Mouse (Mus musculus) intestine, embryonic 15.5 days (tissue): Measurements from ENCODE around the gene Dis3l. TPM values are rescaled to one million over a fixed set of nuclear protein-coding genes. Genes with fewer than 3 reads are reported as not detected.

Experiments used
- ATAC-seq: fragments of 200-750 bp; cut with Nextera tagmentation; 2 replicates; pipeline ENCODE4 v1.8.0; 2017; ENCODE audit warnings: moderate TSS enrichment, moderate library complexity
- H3K27ac ChIP-seq: fragments of 300-500 bp; sonication (generic); 2 replicates; pipeline ENCODE4 v1.5.1; 2015; ENCODE audit warnings: mild to moderate bottlenecking, inconsistent platforms
- H3K27me3 ChIP-seq: fragments of 300-500 bp; sonication (generic); replicated peaks from 2 replicates; pipeline ENCODE4 v1.6.1; 2015; ENCODE audit warnings: inconsistent platforms
- H3K36me3 ChIP-seq: fragments of 300-500 bp; sonication (generic); 2 replicates; pipeline ENCODE4 v1.6.1; 2015; ENCODE audit warnings: inconsistent platforms
- H3K4me1 ChIP-seq: fragments of 300-500 bp; sonication (generic); replicated peaks from 2 replicates; pipeline ENCODE4 v1.6.1; 2015; ENCODE audit warnings: inconsistent platforms
- H3K4me2 ChIP-seq: fragments of 300-500 bp; sonication (generic); replicated peaks from 2 replicates; pipeline ENCODE4 v1.6.1; 2015; ENCODE audit warnings: mild to moderate bottlenecking, inconsistent platforms
- H3K4me3 ChIP-seq: fragments of 300-500 bp; sonication (generic); replicated peaks from 2 replicates; pipeline ENCODE4 v1.5.1; 2015; ENCODE audit warnings: inconsistent platforms
- H3K9ac ChIP-seq: fragments of 300-500 bp; sonication (generic); 2 replicates; pipeline ENCODE4 v1.6.1; 2015; ENCODE audit warnings: inconsistent platforms
- H3K9me3 ChIP-seq: fragments of 300-500 bp; sonication (generic); 2 replicates; pipeline ENCODE4 v1.6.1; 2016; ENCODE audit warnings: inconsistent platforms
- WGBS: fragments of 180-500 bp; shearing (Covaris S2); methylation state at CpG from one replicate; pipeline ENCODE4 v1.1.7; 2015; 5-methylcytosine and 5-hydroxymethylcytosine counted together
- polyA plus RNA-seq: library from polyadenylated mRNA; unstranded; fragments of >200 nt; fragmentation: Nextera tagmentation; extraction: Ambion mirVana; gene quantifications from 2 replicates; pipeline ENCODE4 v1.2.1, GENCODE M21; 2015

The Dis3l gene
- 19.3 and 19.8 TPM in 2 replicates for polyA plus RNA-seq

GRCm38 (mm10) chr9:64341254-64341566 is at the start of gene Dis3l:
Gene Dis3l (minus strand): TSS chr9:64341288.
- peak within 1 kb of the TSS; percentile 99 for H3K27ac ChIP-seq
- H3K4me2 ChIP-seq = peak within 1 kb of the TSS; percentile 88
- H3K4me3 ChIP-seq = peak within 1 kb of the TSS; percentile 60
- WGBS = 10% methylated on average over 16 of the region's 16 CpGs
- no peaks in the 10 kb centered on the region for H3K36me3 ChIP-seq
- peak; percentile 13; the same call in 1 of the 2 replicates for ATAC-seq
- peak within 1 kb of the TSS; percentile 95 for H3K9ac ChIP-seq
- no peaks in the 10 kb centered on the region for H3K9me3 ChIP-seq
- no peaks in the 10 kb centered on the region for H3K4me1 ChIP-seq
- H3K27me3 ChIP-seq = no peaks in the 10 kb centered on the region

DNA sequence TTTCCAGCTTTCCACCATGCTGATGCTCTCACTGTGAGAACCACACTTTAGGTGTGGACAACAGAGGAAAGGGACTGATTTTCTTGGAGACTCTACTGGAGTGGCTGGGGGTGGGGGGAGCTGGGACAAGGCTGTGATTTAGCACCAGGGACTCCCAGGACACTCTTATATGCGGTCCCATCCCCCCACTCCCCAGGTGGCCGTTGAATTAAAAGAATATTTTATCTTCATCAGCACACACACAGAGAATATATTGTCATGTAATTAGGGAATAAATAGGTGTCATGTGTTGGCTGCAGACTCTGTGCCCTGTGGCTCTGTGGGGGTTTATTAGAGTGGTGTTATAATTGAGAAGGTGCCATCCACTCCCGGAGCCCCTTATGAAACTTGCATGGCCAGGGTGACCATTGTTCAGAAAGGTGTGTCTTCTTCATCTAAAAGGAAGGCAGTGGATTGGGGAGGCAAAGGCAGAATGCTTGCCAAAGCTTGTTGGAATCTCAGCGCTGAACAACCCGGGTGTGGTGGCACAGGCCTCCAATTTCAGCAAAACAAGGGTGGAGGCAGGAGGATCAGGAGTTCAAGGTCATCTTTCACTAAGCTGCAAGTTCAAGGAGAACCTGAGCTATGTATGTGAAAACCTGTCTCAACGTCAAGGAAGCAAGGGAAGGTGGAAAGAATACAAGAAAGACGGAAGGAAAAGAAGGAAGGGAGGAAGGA is 48.6 kb upstream of the Dis3l start:
- no peak overlapping the region for H3K9ac ChIP-seq
- no peak for ATAC-seq
- H3K9me3 ChIP-seq = no peaks in the 10 kb centered on the region
- WGBS = 63% methylated on average over 7 of the region's 7 CpGs
- H3K27me3 ChIP-seq = peaks cover 37% of the 10 kb centered on the region
- H3K4me3 ChIP-seq = no peak overlapping the region
- no peak overlapping the region for H3K4me2 ChIP-seq
- peaks cover 16% of the 10 kb centered on the region for H3K4me1 ChIP-seq
- no peaks in the 10 kb centered on the region for H3K36me3 ChIP-seq
- H3K27ac ChIP-seq = no peak overlapping the region

GRCm38 (mm10) chr9:64386466-64387211 is 45.6 kb upstream of the Dis3l start:
- no peaks in the 10 kb centered on the region for H3K9me3 ChIP-seq
- no peak for ATAC-seq
- H3K4me2 ChIP-seq = peak overlapping the region; percentile 99
- peaks cover 47% of the 10 kb centered on the region for H3K27me3 ChIP-seq
- 3% methylated on average over 45 of the region's 45 CpGs for WGBS
- H3K36me3 ChIP-seq = no peaks in the 10 kb centered on the region
- H3K4me3 ChIP-seq = peak overlapping the region; percentile 53
- peak overlapping the region; percentile 48; the same call in 1 of the 2 replicates for H3K9ac ChIP-seq
- peaks cover 17% of the 10 kb centered on the region for H3K4me1 ChIP-seq
- H3K27ac ChIP-seq = no peak overlapping the region

- Histone ChIP-seq H3K4me3 (peak within 1 kb of the TSS; percentile 53), H3K27ac (no peak within 1 kb of the TSS), H3K9ac (peak within 1 kb of the TSS; percentile 48), H3K36me3 (no peaks in the 10 kb centered on the region), H3K4me1 (peaks cover 17% of the 10 kb centered on the region), H3K27me3 (peaks cover 47% of the 10 kb centered on the region), H3K9me3 (no peaks in the 10 kb centered on the region), H3K4me2 (peak within 1 kb of the TSS; percentile 99)
- ATAC-seq = peak; percentile 82
- WGBS = under 1% methylated on average over 80 of the region's 93 CpGs
Observed at GRCm38 (mm10) chr9:64385511-64386465, 44.7 kb upstream of the Dis3l start, which contains the start of gene Megf11. Gene Megf11 (plus strand): TSS chr9:64385626.

- Histone ChIP-seq H3K27me3 (peaks cover 44% of the 10 kb centered on the region), H3K9ac (no peak overlapping the region), H3K4me2 (no peak overlapping the region), H3K4me3 (no peak overlapping the region), H3K4me1 (peaks cover 17% of the 10 kb centered on the region), H3K36me3 (no peaks in the 10 kb centered on the region), H3K27ac (no peak overlapping the region), H3K9me3 (no peaks in the 10 kb centered on the region)
- ATAC-seq = no peak
- WGBS = 43% methylated on average over 10 of the region's 10 CpGs
Observed at GRCm38 (mm10) chr9:64383021-64383788, 42.1 kb upstream of the Dis3l start.

GRCm38 (mm10) chr9:64376380-64376779 is 35.3 kb upstream of the Dis3l start:
- ATAC-seq = no peak
- no peak overlapping the region for H3K27ac ChIP-seq
- no peak overlapping the region for H3K9ac ChIP-seq
- no peaks in the 10 kb centered on the region for H3K9me3 ChIP-seq
- WGBS = 78% methylated on average over 2 of the region's 2 CpGs
- H3K36me3 ChIP-seq = no peaks in the 10 kb centered on the region
- no peaks in the 10 kb centered on the region for H3K27me3 ChIP-seq
- H3K4me2 ChIP-seq = no peak overlapping the region
- H3K4me1 ChIP-seq = no peaks in the 10 kb centered on the region
- H3K4me3 ChIP-seq = no peak overlapping the region

- Histone ChIP-seq H3K4me3 (no peak overlapping the region), H3K9me3 (no peaks in the 10 kb centered on the region), H3K27ac (no peak overlapping the region), H3K4me2 (no peak overlapping the region), H3K27me3 (no peaks in the 10 kb centered on the region), H3K4me1 (no peaks in the 10 kb centered on the region), H3K9ac (no peak overlapping the region), H3K36me3 (no peaks in the 10 kb centered on the region)
- no peak for ATAC-seq
- whole genome bisulfite sequencing = 56% methylated on average over 11 of the region's 11 CpGs
Observed at GRCm38 (mm10) chr9:64371305-64371819, 30.3 kb upstream of the Dis3l start.

DNA sequence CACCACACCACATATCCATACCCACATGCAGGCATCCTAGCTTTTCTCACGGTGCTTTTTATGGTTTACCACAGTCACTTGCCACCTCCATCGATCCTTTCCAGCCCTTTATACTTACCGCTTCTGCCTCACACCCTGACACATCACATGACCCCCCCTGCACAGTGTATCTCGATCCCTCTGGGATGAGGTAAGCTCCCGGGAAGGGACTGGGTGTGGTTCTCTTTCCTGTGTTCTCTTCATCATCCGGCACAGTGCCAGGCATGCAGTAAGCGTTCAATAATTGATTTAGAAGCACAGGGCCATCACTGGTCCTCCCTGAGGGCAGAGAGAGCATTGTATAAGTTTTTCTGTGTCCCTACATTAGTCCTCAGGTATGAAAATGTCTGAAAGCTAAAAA is 28.8 kb upstream of the Dis3l start:
- H3K27ac ChIP-seq = no peak overlapping the region
- H3K4me3 ChIP-seq = no peak overlapping the region
- WGBS = 52% methylated on average over 7 of the region's 7 CpGs
- no peak overlapping the region for H3K4me2 ChIP-seq
- no peak overlapping the region for H3K9ac ChIP-seq
- no peaks in the 10 kb centered on the region for H3K4me1 ChIP-seq
- no peak for ATAC-seq
- no peaks in the 10 kb centered on the region for H3K9me3 ChIP-seq
- no peaks in the 10 kb centered on the region for H3K36me3 ChIP-seq
- no peaks in the 10 kb centered on the region for H3K27me3 ChIP-seq

- no peak for ATAC-seq
- Histone ChIP-seq H3K4me3 (no peak overlapping the region), H3K9ac (no peak overlapping the region), H3K36me3 (no peaks in the 10 kb centered on the region), H3K4me2 (no peak overlapping the region), H3K4me1 (no peaks in the 10 kb centered on the region), H3K27me3 (no peaks in the 10 kb centered on the region), H3K9me3 (no peaks in the 10 kb centered on the region), H3K27ac (no peak overlapping the region)
- 88% methylated on average over 9 of the region's 9 CpGs for WGBS
Observed at GRCm38 (mm10) chr9:64361231-64361950, 20.3 kb upstream of the Dis3l start.

GRCm38 (mm10) chr9:64355627-64356026 is 14.5 kb upstream of the Dis3l start:
- Histone ChIP-seq H3K4me1 (no peaks in the 10 kb centered on the region), H3K4me3 (no peak overlapping the region), H3K27me3 (no peaks in the 10 kb centered on the region), H3K27ac (no peak overlapping the region), H3K9ac (no peak overlapping the region), H3K36me3 (no peaks in the 10 kb centered on the region), H3K4me2 (no peak overlapping the region), H3K9me3 (no peaks in the 10 kb centered on the region)
- ATAC-seq = no peak
- 90% methylated on average over 7 of the region's 7 CpGs for WGBS

GRCm38 (mm10) chr9:64351191-64351590 is 10.1 kb upstream of the Dis3l start:
- no peaks in the 10 kb centered on the region for H3K4me1 ChIP-seq
- 51% methylated on average over 3 of the region's 3 CpGs for WGBS
- H3K4me3 ChIP-seq = no peak overlapping the region
- H3K27me3 ChIP-seq = no peaks in the 10 kb centered on the region
- no peaks in the 10 kb centered on the region for H3K9me3 ChIP-seq
- H3K27ac ChIP-seq = no peak overlapping the region
- H3K9ac ChIP-seq = no peak overlapping the region
- no peak overlapping the region for H3K4me2 ChIP-seq
- no peaks in the 10 kb centered on the region for H3K36me3 ChIP-seq
- ATAC-seq = no peak
